Mouse (Mus musculus) limb, embryonic 12.5 days (tissue): ENCODE measurements around the gene Gm42688. TPM values are rescaled to one million over a fixed set of nuclear protein-coding genes. Genes with fewer than 3 reads are reported as not detected.

Source experiments
- ATAC-seq: fragments of 200-750 bp; cut with Nextera tagmentation; 2 replicates; pipeline ENCODE4 v1.8.0; 2017; ENCODE audit warnings: low read depth, moderate TSS enrichment; ENCODE audit not compliant: insufficient number of reproducible peaks, insufficient read depth, low FRiP score, low TSS enrichment
- H3K27ac ChIP-seq: fragments of 300-500 bp; sonication (generic); 2 replicates; pipeline ENCODE4 v1.5.1; 2016; ENCODE audit warnings: mild to moderate bottlenecking, moderate library complexity
- H3K27me3 ChIP-seq: fragments of 300-500 bp; sonication (generic); 2 replicates; pipeline ENCODE4 v1.6.1; 2016; ENCODE audit warnings: mild to moderate bottlenecking, moderate library complexity
- H3K36me3 ChIP-seq: fragments of 300-500 bp; sonication (generic); 2 replicates; pipeline ENCODE4 v1.6.1; 2016; ENCODE audit warnings: mild to moderate bottlenecking, moderate library complexity
- H3K4me1 ChIP-seq: fragments of 300-500 bp; sonication (generic); replicated peaks from 2 replicates; pipeline ENCODE4 v1.6.1; 2016
- H3K4me2 ChIP-seq: fragments of 300-500 bp; sonication (generic); 2 replicates; pipeline ENCODE4 v1.6.1; 2016; ENCODE audit warnings: mild to moderate bottlenecking, moderate library complexity
- H3K4me3 ChIP-seq: fragments of 300-500 bp; sonication (generic); replicated peaks from 2 replicates; pipeline ENCODE4 v1.5.1; 2016; ENCODE audit warnings: mild to moderate bottlenecking
- H3K9ac ChIP-seq: fragments of 300-500 bp; sonication (generic); replicated peaks from 2 replicates; pipeline ENCODE4 v1.6.1; 2016; ENCODE audit warnings: mild to moderate bottlenecking, moderate library complexity
- H3K9me3 ChIP-seq: fragments of 300-500 bp; sonication (generic); 2 replicates; pipeline ENCODE4 v1.6.1; 2016; ENCODE audit warnings: mild to moderate bottlenecking, moderate library complexity
- WGBS: fragments of 180-500 bp; shearing (Covaris S2); methylation state at CpG from one replicate; pipeline ENCODE4 v1.1.7; 2016; 5-methylcytosine and 5-hydroxymethylcytosine counted together
- polyA plus RNA-seq: library from polyadenylated mRNA; unstranded; fragments of >200 nt; fragmentation: Nextera tagmentation; extraction: Ambion mirVana; gene quantifications from 2 replicates; pipeline ENCODE4 v1.2.1, GENCODE M21; 2016

The Gm42688 gene
- polyA plus RNA-seq, 1 experiment from 2014 or later: 3.9 TPM

DNA sequence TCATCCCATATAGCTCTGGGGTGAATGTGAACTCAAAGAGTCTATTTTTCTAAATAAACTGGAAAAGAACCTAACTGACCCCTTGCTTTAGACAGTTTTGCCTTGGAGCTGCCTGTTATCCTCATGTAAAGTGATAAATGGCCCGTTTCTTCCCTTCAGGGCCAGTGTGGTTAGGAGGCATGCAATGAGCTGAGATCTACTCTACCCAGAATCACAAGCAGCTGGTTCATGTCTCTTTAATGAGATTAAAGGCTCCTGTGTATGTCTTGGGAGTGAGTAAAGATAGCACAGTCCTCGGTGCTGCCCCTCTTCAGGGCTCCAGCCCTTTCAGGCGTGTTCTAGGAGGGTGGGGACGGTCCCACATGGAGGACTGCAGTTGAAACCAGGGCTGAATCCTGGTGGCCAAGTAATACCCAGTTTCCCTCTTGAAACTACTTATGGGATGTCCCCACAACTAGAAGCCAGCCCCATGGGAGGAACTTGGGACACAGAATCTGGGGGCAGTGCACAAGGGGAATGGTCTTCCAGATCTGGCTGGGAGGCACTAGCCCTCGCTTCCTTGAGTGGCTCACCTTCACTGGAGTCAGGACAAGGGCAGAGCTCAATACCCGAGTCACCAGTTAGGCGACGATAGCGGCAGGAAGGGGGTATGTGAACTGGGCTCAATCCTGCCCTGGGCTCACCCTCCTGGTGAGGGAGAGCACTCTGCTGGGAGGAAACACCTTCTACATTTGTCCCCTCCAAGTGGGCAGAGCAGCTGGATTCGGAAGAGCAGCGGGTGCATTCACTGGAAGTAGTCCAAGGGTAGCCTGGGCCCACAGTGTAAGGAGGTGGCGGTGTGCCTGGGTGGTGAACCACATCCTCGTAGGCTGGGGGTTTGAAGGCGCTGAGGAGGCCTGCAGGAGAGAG, 17.7 kb downstream of the Gm42688 start:
- Histone ChIP-seq H3K36me3 (peaks cover 44% of the 10 kb centered on the region), H3K4me2 (peak overlapping the region; percentile 85; the same call in 1 of the 2 replicates), H3K9ac (no peak overlapping the region), H3K9me3 (no peaks in the 10 kb centered on the region), H3K4me1 (peaks cover 52% of the 10 kb centered on the region), H3K27me3 (no peaks in the 10 kb centered on the region), H3K27ac (0 out of 2 replicates have a peak overlapping the region, but pooled peaks have one; percentile 17), H3K4me3 (peak overlapping the region; percentile 61; the same call in 1 of the 2 replicates)
- 89% methylated on average over 14 of the region's 14 CpGs for WGBS
- no peak for ATAC-seq

DNA sequence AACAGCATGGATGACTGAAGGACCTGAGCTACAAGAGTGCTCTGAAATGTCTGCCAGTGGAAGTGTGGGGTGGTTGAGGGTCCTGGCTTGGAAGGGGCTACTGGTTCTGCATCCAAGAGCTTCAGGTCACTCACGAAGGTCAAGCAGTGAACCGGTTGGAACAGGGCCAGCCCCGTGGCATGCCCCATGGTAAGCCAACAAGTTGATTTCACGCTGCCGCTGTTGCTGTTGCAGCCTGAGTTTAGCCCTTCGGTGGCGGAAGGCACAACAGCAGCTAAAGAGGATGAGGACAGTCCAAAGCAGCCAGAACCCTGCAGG, 18.3 kb downstream of the Gm42688 start:
- H3K9ac ChIP-seq: peak overlapping the region; percentile 89
- H3K4me2 ChIP-seq: peak overlapping the region; percentile 85
- H3K9me3 ChIP-seq: no peaks in the 10 kb centered on the region
- peaks cover 52% of the 10 kb centered on the region for H3K4me1 ChIP-seq
- no peaks in the 10 kb centered on the region for H3K27me3 ChIP-seq
- peak overlapping the region; percentile 17; the same call in 1 of the 2 replicates for H3K27ac ChIP-seq
- H3K4me3 ChIP-seq: peak overlapping the region; percentile 61
- ATAC-seq: no peak
- 78% methylated on average over 7 of the region's 7 CpGs for WGBS
- peaks cover 44% of the 10 kb centered on the region for H3K36me3 ChIP-seq

DNA sequence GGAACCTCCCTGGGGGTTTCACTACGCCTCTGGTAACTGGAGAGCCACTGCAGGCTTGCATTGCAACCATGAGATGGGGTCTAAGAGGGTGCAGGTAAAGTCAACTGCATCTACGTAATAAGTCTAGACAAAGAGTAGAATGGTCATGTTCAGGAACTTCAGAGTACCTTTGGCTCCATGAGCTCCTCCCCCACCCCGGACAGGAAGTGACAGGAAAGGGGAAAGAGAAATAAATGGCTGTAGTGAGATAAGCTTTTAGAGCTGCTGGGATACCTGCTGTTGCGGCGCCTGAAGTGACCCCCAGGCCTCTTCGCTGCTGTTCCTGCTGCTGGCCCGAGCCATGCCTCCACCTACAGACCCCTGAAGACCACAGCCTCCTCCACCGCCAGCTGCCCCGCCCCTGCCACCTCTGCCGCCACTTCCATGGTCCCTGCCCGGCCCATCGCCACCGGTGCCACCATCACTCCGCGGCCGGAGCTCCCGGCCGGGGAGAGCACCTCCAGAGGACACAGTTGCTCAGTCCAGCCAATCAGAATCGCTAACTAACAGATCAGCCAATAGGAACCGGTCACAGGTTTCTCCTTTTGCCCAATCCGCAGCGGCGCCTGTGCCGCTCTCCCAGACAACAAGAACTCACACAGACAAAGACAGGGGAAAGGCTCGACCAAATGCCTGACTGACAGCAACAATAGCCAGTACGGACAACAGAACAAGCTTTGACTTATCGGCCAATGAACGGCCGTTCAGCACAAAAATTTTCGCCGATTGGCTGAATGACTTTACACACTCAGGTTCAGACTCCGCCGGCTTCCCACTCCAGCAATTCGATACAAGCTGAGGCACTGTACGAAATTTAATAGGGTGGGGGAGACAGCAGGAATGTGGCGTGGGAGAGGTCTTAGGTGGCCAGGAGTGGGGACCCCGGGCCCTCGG, 19.8 kb downstream of the Gm42688 start, which contains the start of gene Wbp1:
Gene Wbp1, minus strand, starts transcription at position 630 of the 933 bp plus-strand sequence.
- Histone ChIP-seq H3K4me2 (peak within 1 kb of the TSS; percentile 94), H3K4me3 (peak within 1 kb of the TSS; percentile 61), H3K9me3 (no peaks in the 10 kb centered on the region), H3K36me3 (peaks cover 44% of the 10 kb centered on the region), H3K9ac (peak within 1 kb of the TSS; percentile 95), H3K27ac (peak within 1 kb of the TSS; percentile 99), H3K4me1 (peaks cover 51% of the 10 kb centered on the region), H3K27me3 (no peaks in the 10 kb centered on the region)
- peak; percentile 96 for ATAC-seq
- WGBS: under 1% methylated on average over 38 of the region's 38 CpGs

DNA sequence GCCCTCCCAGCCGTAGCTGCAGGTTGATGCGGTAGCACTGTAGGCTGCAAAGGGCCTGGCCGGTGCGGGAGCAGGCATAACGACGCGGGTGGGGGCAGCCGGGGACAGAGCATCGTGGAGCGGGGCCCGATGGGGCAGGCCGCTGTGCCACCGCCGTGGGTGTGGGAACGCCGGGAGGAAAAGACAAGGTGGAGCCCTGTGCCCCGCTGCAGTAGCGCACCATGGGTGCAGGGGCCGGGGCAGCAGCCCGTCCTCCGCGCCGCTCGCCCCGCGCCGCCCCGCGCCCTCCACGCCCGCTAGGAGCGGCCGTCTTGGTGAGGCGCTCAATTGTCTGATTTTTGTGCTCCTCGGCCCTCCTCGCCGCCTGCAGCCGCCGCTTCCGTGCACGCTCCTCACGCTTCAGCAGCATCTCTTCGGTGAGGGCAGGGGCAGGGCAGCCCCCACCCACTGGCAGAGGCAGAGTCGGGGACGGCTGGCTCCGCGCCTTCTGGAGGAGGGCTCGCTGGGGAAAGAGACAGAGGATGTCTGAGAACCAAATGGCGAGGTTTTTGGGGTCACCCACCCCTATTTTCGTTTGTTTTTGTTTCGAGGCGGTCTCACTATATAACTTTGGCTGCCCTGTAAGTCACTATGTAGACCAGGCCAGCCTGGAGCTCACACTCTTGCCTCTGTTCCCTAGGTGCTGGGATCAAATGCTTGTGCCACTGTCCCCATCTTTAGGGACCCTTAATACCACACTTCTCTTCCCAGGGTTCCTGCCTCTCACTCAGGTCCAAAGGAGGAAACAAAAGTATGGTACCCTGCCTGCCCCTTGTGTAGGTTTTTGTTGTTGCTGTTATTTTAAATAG, 20.7 kb downstream of the Gm42688 start:
- H3K9me3 ChIP-seq: no peaks in the 10 kb centered on the region
- peaks cover 43% of the 10 kb centered on the region for H3K4me1 ChIP-seq
- WGBS: under 1% methylated on average over 52 of the region's 52 CpGs
- H3K27me3 ChIP-seq: no peaks in the 10 kb centered on the region
- ATAC-seq: no peak; the same call in 1 of the 2 replicates
- peak overlapping the region; percentile 99 for H3K27ac ChIP-seq
- peak overlapping the region; percentile 94 for H3K4me2 ChIP-seq
- H3K9ac ChIP-seq: peak overlapping the region; percentile 95
- peak overlapping the region; percentile 61 for H3K4me3 ChIP-seq
- H3K36me3 ChIP-seq: peaks cover 39% of the 10 kb centered on the region

DNA sequence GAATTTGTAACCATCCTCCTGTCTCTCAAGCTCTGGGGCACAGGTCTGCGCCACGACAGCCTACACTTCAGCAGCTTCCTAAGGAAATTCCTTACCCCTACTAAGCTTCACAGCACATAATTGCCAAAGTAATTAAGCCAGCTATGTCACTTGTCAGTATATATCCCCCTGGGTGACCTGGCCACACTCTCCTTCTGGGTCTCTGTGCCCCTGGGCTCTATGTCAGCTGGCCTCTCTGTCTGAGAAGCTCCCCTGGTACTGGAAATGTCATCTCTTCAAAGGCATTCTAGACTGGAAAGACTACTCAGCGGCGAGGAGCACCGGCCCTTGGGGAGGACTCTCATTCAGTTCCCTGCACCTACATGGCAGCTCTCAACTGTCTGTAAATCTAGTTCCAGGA, 21.5 kb downstream of the Gm42688 start:
- peak overlapping the region; percentile 99; the same call in 1 of the 2 replicates for H3K27ac ChIP-seq
- H3K9me3 ChIP-seq: no peaks in the 10 kb centered on the region

DNA sequence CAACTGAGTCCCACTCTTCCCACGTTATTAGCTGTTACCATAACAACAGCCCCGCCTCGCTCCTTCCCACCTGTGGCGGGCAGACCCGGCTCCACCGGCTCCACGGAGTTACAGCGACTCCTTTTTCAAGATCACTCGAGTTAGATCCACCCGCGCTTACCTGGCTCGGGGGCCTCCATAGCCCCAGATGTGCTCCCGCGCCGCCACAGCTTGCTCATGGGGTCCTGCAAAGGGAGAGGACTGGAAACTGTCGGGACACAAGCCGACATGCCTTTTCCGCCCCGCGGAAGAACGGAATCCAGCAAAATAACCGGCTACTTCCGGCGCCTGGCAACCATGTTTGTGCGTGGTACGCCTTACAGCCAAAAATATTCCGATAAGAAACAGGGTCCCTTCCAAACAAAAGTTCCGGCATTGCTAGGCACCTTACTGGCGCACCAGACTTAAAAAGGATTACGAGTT, 23.5 kb downstream of the Gm42688 start:
- Histone ChIP-seq H3K27me3 (no peaks in the 10 kb centered on the region), H3K27ac (peak overlapping the region; percentile 74), H3K4me3 (peak overlapping the region; percentile 64), H3K4me2 (peak overlapping the region; percentile 94), H3K9ac (peak overlapping the region; percentile 61), H3K4me1 (peaks cover 37% of the 10 kb centered on the region), H3K36me3 (peaks cover 11% of the 10 kb centered on the region), H3K9me3 (no peaks in the 10 kb centered on the region)
- under 1% methylated on average over 30 of the region's 30 CpGs for WGBS
- no peak for ATAC-seq

More for the DNA sequence above, 21.5 kb downstream of the Gm42688 start:
- WGBS: 82% methylated on average over 5 of the region's 5 CpGs
- H3K9ac ChIP-seq: peak overlapping the region; percentile 95
- H3K4me1 ChIP-seq: peaks cover 43% of the 10 kb centered on the region
- peak overlapping the region; percentile 61 for H3K4me3 ChIP-seq
- no peaks in the 10 kb centered on the region for H3K27me3 ChIP-seq
- H3K36me3 ChIP-seq: peaks cover 30% of the 10 kb centered on the region
- peak overlapping the region; percentile 94 for H3K4me2 ChIP-seq
- ATAC-seq: no peak

DNA sequence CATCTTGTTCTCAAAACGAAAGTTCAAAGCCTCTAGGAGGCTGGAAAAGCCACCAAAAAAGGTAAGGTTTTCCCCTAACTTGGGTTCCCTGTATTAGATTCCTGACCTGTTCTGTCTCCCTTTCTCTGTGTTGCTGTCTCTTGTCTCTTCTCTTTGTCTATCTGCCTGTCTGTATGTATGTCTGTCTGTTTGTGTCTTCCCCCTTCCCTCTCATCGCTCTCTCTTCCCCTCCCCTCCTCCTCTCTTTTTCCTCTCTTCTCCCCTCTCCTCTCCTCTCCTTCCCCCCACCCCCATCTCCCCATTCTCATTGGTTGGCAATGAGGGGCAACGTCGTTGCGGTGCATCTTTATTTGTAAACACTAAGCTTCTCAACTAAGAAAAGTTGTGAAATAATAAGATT, 23.9 kb downstream of the Gm42688 start, which contains the start of gene Ino80b:
Gene Ino80b, minus strand, starts transcription at position 101 of the 400 bp plus-strand sequence.
- H3K9ac ChIP-seq: peak within 1 kb of the TSS; percentile 61
- H3K4me1 ChIP-seq: peaks cover 32% of the 10 kb centered on the region
- H3K4me2 ChIP-seq: peak within 1 kb of the TSS; percentile 94
- WGBS: 30% methylated on average over 5 of the region's 5 CpGs
- H3K27me3 ChIP-seq: no peaks in the 10 kb centered on the region
- peak within 1 kb of the TSS; percentile 74 for H3K27ac ChIP-seq
- H3K9me3 ChIP-seq: no peaks in the 10 kb centered on the region
- H3K4me3 ChIP-seq: peak within 1 kb of the TSS; percentile 64
- ATAC-seq: no peak
- 0 out of 2 replicates have a peak, but pooled peaks cover 10% of the 10 kb centered on the region for H3K36me3 ChIP-seq

DNA sequence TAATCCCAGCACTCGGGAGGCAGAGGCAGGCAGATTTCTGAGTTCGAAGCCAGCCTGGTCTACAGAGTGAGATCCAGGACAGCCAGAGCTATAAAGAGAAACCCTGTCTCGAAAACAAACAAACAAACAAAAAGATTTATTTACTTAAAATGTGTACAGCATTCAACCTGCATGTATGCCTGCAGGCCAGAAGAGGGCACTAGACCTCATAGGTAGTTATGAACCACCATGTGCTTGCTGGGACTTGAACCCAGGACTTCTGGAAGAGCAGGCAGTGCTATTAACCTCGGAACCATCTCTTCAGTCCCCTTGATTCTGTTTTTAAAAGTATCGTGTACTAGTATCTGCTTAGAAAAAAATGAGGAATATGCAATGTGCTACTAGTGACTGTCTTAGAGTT, 26.0 kb downstream of the Gm42688 start:
- H3K9ac ChIP-seq: no peak overlapping the region
- WGBS: 93% methylated on average over 5 of the region's 5 CpGs
- H3K36me3 ChIP-seq: 0 out of 2 replicates have a peak, but pooled peaks cover 10% of the 10 kb centered on the region
- H3K4me2 ChIP-seq: no peak overlapping the region
- no peaks in the 10 kb centered on the region for H3K27me3 ChIP-seq
- no peak overlapping the region for H3K27ac ChIP-seq
- H3K4me3 ChIP-seq: no peak overlapping the region
- H3K4me1 ChIP-seq: peaks cover 26% of the 10 kb centered on the region
- H3K9me3 ChIP-seq: no peaks in the 10 kb centered on the region
- no peak for ATAC-seq

DNA sequence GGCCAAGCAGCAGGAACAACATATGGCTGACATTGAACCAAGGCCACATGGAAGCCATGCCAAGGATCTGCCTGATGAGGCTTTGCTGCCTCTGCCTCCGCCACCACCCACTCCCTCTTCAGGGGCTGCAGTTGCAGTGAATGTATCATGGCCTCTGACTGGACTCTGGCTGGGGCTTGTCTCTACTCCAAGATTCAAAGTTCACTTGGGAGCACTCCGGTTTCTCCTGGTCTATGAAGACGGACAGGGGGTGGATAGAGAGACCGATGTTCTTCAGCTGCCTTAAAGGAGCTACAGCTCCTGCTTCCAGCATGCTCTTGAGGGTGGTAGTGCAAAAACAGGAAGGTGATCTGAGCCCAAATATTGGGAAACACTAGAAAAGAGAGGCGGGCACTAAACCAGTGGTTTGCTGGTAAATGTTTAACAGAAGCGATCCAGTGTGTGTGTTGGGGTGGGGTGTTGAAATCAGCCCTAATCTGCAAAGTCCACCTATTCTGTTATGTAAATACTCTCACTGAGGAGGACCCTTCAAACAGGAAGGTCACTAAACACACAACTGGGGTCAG, 30.1 kb downstream of the Gm42688 start:
- 77% methylated on average over 6 of the region's 6 CpGs for WGBS
- no peaks in the 10 kb centered on the region for H3K27me3 ChIP-seq
- H3K9me3 ChIP-seq: no peaks in the 10 kb centered on the region
- no peaks in the 10 kb centered on the region for H3K36me3 ChIP-seq
- ATAC-seq: no peak
- H3K9ac ChIP-seq: no peak overlapping the region
- no peak overlapping the region for H3K4me3 ChIP-seq
- no peak overlapping the region for H3K27ac ChIP-seq
- peaks cover 17% of the 10 kb centered on the region for H3K4me1 ChIP-seq
- no peak overlapping the region for H3K4me2 ChIP-seq
